Mouse (Mus musculus): Measurements from ENCODE around the gene C3ar1.

C3ar1 gene

DNA sequence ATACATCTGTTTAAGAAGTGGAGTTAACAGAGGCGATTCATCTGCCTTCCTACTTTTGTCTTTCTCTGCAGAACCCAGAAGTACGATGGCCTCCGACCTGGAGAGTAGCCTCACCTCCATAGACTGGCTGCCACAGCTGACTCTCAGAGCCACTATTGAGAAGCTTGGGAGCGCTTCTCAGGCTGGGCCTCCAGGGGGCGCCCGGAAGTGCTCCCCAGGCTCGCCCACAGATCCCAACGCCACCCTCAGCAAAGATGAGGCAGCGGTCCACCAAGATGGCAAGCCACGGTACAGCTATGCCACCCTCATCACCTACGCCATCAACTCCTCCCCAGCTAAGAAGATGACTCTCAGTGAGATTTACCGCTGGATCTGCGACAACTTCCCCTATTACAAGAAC is 27.9 kb downstream of the C3ar1 start:
- DNase-seq (ENCODE audit: low read depth, low spot score), result no peak

- peak; percentile 86 for DNase-seq (ENCODE audit: low read depth, low spot score)
Observed at GRCm38 (mm10) chr6:122825923-122826742, 29.8 kb downstream of the C3ar1 start.

- no peak for DNase-seq (ENCODE audit: low read depth, low spot score)
Observed at GRCm38 (mm10) chr6:122825166-122825565, 30.8 kb downstream of the C3ar1 start.

GRCm38 (mm10) chr6:122824086-122824485 is 31.9 kb downstream of the C3ar1 start:
- no peak for DNase-seq (ENCODE audit: low read depth, low spot score)

DNA sequence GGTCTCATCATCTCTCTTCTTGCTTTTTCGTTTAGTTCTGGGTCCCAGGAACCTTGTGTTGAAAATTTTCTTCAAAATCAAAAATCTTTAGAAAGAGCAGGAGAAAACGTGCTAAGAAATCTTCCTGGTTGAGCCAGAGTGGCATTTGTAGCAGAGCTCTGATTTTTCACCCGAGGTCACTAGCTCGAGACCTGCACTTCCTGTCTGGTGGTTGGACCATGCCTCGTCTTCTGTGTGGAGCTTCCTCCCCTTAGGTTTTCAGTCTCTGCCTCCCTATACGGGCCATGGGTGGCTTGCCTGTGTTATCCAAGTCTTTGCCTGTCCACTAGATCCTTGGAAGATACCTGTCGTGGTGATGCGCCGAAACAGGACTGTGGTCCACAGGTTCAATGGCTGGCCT is 34.1 kb downstream of the C3ar1 start:
- DNase-seq (ENCODE audit: low read depth, low spot score), result no peak

- DNase-seq (ENCODE audit: low read depth, low spot score), result no peak
Observed at GRCm38 (mm10) chr6:122820799-122821650, 34.9 kb downstream of the C3ar1 start.

GRCm38 (mm10) chr6:122820071-122820798 is 35.7 kb downstream of the C3ar1 start:
- peak; percentile 50 for DNase-seq (ENCODE audit: low read depth, low spot score)

- DNase-seq (ENCODE audit: low read depth, low spot score), result peak; percentile 57
Observed at GRCm38 (mm10) chr6:122819306-122820070, 36.5 kb downstream of the C3ar1 start, which contains the start of gene Foxj2. Foxj2 (plus strand) TSS chr6:122819914.

GRCm38 (mm10) chr6:122813640-122814039 is 42.3 kb downstream of the C3ar1 start:
- DNase-seq (ENCODE audit: low read depth, low spot score), result no peak

GRCm38 (mm10) chr6:122812716-122813115 is 43.2 kb downstream of the C3ar1 start:
- peak; percentile 43 for DNase-seq (ENCODE audit: low read depth, low spot score)

DNA sequence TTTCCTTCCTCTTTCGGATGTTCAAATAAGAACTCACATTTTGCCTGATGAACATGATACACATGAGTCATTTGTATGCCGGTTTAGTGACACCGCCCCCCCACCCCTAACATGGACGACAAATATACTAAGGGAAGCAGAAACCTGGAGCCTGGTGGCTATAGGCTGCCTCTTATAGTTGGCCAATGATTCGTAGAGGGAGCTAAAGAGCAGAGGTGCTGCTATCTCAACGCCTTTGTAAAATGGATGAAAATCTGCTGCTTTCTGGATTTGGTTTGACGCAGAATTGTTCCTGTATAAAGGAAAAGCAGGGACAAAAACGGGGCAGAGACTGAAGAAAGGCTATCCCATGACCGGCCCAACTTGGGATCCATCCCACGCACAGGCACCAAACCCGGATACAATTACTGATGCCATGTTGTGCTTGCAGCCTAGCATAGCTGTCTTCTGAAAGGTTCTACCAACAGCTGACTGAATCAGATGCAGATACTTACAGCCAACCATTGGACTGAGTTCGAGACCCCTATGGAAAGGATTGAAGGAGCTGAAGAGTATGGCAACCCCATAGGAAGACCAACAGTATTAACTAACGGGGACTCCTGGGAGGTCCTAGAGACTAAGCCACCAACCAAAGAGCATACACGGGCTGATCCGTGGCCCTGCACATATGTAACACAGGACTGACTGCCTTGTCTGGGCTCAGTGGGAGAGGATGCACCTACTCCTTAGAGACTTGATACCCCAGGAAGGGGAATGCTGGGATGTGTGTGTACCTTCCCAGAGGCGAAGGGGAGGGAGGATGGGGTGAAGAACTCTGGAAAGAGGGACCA is 44.0 kb downstream of the C3ar1 start:
- peak; percentile 87 for DNase-seq (ENCODE audit: low read depth, low spot score)

GRCm38 (mm10) chr6:122811280-122811652 is 44.7 kb downstream of the C3ar1 start:
- DNase-seq (ENCODE audit: low read depth, low spot score), result peak; percentile 92

DNA sequence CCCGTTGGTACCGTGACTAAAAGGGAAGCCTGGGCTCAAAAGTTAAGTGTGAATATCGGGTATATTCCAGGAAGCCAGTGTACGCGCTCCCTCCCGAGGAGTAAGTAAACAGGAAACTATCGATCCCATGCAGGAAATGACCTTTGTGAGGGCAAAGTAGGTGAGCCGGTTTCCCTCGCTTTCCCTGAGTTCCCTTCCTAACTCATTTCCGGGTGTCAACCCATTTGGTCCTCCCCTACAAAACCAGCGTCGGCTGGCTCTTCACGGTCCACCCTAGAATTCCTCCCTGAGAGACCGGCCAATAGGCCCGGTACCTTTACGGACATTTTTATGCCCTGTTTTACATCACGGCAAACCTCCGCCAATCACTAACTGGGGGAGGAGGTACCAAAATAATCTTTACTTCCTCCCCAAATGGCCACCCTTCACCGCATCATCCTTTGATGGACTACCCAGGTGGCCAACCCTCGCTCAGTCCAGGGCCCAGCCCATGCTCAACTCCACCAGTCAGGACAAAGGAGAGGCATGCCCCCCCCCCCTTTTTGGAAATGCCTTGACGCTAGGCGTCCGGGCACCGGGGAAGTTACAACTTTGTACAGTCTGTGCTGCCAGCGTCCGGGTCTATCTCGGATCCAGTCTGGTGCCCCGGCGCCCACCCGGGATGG is 45.2 kb downstream of the C3ar1 start:
- DNase-seq (ENCODE audit: low read depth, low spot score), result peak; percentile 100

DNA sequence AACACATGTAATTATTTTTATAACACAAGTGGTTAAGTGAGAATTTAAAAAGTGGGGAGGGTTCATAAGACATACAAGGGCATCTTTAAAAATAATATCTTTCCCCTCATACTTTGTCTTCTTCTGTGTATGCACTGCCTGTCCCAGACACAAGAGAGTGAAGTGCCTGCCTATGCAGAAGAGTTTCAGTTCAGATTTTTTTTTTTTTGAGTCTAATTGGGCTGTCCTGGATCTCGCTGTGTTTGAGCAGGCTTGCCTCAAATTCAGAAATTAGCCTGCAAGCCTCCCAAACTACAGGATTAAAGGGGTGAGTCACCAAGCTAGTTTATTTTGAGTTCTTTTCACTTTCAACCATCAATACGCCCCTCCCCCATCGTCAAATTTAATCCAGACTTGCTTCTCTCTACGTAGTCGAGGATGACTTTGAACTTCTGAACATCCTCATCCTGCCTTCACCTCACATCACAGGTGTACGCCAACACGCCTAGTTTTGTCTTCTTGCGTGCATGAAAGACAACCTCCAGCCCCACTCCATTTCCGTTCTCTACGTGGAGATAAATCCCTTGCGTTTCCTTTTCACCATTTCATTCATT is 45.8 kb downstream of the C3ar1 start:
- peak; percentile 75 for DNase-seq (ENCODE audit: low read depth, low spot score)

DNA sequence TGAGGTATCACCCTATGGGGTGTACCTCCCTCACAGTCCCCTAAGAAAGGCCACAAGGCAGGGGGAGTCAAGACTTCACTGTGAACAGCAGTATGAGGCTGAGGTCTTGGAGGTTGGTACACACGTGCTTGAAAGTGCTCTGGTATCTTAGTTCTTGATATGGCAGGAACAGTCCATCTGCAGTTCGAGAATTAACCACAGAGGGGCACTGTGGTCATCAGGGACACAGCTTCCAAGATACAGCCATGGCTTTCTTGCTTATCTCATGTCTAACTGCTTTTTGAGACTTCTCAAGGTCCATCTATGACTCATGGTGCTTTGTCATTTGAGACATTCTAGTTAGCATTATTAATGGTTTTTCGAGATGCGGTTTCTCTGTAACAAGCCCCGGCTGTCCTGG is 51.5 kb downstream of the C3ar1 start:
- peak; percentile 98 for DNase-seq (ENCODE audit: low read depth, low spot score)

DNA sequence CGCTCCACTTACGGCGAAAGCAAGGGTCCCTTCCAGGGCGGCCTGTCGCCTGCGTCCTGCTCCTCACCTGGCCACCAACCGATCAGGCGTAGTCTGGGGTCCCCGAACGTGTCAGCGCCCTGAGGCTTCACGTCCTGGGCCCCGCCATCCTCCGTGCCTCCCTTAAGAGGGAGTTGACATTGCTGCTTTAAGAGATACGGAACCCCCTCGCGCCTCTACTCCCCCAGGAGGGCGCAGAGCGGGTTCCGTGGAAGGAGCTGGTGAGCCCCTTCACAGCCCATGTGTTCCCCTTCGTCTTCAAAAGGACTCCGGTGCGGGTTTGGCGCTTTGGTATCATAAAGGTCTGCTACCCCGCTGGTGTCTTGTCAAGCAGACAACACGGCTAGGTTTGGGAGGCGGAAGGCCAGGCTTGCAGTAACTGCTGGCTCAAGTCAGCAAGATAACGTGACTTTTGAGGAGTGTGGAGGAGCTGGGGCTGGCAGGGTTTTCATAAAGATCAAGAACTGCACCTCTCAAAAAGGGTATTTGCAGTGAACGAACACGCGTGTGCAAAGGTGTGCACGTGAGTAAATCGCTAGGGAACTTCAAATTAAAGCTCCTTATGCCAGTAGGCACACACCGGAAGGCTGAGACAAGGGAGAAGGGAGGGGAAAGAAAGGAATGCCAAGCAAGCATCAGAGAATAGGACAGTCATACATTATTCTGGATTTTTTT is 54.0 kb downstream of the C3ar1 start:
- DNase-seq (ENCODE audit: low read depth, low spot score), result no peak

- DNase-seq (ENCODE audit: low read depth, low spot score), result no peak
Observed at GRCm38 (mm10) chr6:122801301-122801800, 54.6 kb downstream of the C3ar1 start, which contains the start of gene Slc2a3. Slc2a3 (minus strand) TSS chr6:122801640.

DNA sequence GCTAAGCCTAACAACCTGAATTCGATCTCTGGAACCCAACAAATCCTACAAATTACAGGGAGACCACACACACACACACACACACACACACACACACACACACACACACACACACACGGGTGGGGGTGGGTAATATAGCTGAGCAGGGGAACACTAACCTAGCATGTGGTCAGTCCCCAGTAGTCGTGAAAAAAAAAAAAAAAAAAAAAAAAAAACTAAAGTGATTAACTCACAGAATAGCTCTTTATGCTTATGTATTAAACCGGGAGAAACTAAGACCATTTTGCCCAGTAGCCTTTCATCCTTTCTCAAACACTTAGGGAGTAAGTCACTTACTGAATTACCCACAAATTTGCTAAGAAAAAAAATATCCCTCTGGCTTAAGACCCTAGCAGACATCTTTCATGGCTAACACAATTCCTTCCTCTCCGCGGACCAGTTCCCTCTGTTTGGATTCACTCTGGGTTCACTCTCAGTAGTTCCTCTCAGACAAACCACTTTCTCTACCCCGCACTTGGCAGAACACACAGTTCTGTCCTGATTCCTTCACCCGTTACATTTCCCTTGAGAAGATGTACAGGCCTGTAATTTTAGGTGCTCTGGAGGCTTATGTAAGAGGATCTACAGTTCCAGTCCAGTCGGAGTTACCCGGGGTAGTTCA is 55.2 kb downstream of the C3ar1 start:
- DNase-seq (ENCODE audit: low read depth, low spot score), result no peak
